Mouse (Mus musculus) embryonic fibroblast, embryonic 13.5 days (primary cell): ENCODE data around the gene Traf3ip3.

ENCODE experiments used
- CTCF ChIP-seq: IDR thresholded peaks from 2 replicates; pipeline ENCODE4 v1.5.1; 2011; ENCODE audit warnings: mild to moderate bottlenecking, control low read depth, low read length, moderate library complexity, borderline replicate concordance; ENCODE audit not compliant: insufficient read depth
- POLR2A ChIP-seq: IDR thresholded peaks from 2 replicates; pipeline ENCODE4 v1.6.1; 2011; ENCODE audit warnings: low read depth, mild to moderate bottlenecking, control low read depth, low read length, moderate library complexity

DNA sequence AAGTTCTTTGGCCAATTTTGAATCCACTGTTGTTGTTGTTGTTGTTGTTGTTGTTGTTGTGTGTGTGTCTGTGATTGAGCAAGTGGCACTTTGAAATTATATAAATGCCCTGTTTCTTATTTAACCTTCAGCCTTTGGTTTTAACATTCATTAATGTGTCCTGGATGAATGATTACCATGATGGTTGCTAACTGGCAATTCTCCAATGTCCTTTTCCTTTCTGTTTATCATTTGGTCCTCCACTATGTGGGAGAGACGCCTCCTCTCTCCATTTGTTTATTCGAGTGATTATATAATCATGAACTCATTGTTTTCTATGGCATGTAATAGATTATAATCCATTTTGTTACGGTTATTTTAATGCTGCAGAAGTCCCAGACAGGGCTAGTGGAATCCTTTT is 29.0 kb upstream of the Traf3ip3 start:
- TF ChIP-seq POLR2A, result no peak
- no peak for TF ChIP-seq CTCF
